Mouse (Mus musculus): ENCODE measurements around the gene Acsm4. TPM values are rescaled to one million over a fixed set of nuclear protein-coding genes. Genes with fewer than 3 reads are reported as not detected.

Gene Acsm4
- total RNA-seq, 2 experiments from 2014 or later, result not detected

DNA sequence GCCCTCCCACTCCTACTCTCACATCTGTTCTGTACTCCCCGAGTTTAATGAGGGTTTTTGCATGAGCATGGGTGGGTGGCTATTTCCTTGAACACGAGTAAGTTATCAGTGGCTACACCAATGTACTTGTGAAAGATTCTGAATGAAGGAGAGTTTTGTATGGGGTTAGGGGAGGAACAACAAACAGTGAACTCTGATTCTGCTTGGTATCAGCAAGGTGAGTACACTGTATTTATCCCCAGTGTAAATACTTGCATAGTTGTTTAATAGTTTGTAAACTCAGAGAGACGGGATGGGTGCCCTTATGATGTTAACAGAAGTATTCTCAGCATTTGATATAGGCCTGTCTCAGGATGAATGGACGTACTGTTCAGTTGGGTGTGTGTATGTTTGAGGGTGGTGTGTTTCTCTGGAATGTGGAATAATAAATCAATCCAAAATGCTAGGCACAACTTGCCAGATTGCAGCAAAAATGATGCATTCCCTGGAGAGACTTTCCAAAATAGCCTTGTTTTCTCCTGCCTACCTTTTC lies 72.4 kb downstream of the Acsm4 start:
- DNase-seq (ENCODE audit: low spot score in 2 of 2), result no peak

Other genes starting within 250 kb of the Acsm4 start
- gene Gp2, start 230.7 kb upstream of the Acsm4 start, total RNA-seq (2021), result under 1 TPM; 0.21 to 0.24 TPM
- gene Umod, start 210.7 kb upstream of the Acsm4 start, total RNA-seq (2021), result not detected
- under 1 TPM; 0.12 to 0.36 TPM for gene Acsm5, start 170.6 kb upstream of the Acsm4 start, total RNA-seq (2021)
- not detected for gene Pdilt, start 166.5 kb upstream of the Acsm4 start, total RNA-seq (2021)
- gene Acsm2, start 135.7 kb upstream of the Acsm4 start, total RNA-seq (2021), result not detected
- gene Acsm1, start 83.0 kb upstream of the Acsm4 start, total RNA-seq (2021), result not detected
- 10 to 100 TPM; 38.3 to 38.8 TPM for gene Thumpd1, start 30.8 kb downstream of the Acsm4 start, total RNA-seq (2021)
- not detected for gene Acsm3, start 70.9 kb downstream of the Acsm4 start, total RNA-seq (2021)
- gene Rexo5, start 104.0 kb downstream of the Acsm4 start, total RNA-seq (2021), result 1 to 10 TPM; 2.9 to 3.5 TPM
- 1 to 10 TPM; 6.1 to 7.7 TPM for gene Eri2, start 104.0 kb downstream of the Acsm4 start, total RNA-seq (2021)
- 10 to 100 TPM in 1 of 2 experiments, 1 to 10 TPM in 1; 9.7 to 10.3 TPM for gene Lyrm1, start 205.8 kb downstream of the Acsm4 start, total RNA-seq (2021)
- gene Dcun1d3, start 206.3 kb downstream of the Acsm4 start, total RNA-seq (2021), result 10 to 100 TPM; 21.0 to 22.3 TPM